Mouse (Mus musculus) testis, postnatal 14 days (tissue): ENCODE measurements at regions not wholly inside any gene's neighbourhood (a gene's known extent, or its start where the extent isn't known, plus 50 kb on each side); places are given as distances from the start of the nearest gene placed in this dataset.

ENCODE experiments used
- DNase-seq: peaks from one replicate; pipeline ENCODE4 v3.0.0; 2021; ENCODE audit warnings: low spot score

GRCm38 (mm10) chr10:71753255-71753654 lies 405.7 kb downstream of the Ipmk start:
- no peak for DNase-seq

- no peak for DNase-seq
These were observed 407.2 kb downstream of the Ipmk start for GRCm38 (mm10) chr10:71754799-71755198.

DNA sequence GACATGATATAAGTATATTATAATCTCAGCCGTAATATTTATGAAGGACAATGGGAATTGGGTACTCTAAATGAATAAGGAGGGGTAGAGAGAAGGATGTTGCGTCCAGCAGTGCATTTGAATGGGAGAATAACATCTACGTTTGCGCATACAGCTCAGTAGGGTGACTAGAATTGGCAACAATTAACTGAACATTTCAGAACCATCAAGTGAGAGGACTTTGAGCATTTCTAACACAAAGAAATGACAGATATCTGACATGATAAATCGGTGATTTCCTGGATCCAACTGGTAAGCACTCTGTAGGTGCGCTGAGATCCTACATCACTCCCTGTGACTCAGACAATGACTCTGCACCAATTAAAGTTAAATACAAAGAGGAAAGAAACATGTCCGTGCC lies 431.3 kb downstream of the Ipmk start:
- DNase-seq: no peak

DNA sequence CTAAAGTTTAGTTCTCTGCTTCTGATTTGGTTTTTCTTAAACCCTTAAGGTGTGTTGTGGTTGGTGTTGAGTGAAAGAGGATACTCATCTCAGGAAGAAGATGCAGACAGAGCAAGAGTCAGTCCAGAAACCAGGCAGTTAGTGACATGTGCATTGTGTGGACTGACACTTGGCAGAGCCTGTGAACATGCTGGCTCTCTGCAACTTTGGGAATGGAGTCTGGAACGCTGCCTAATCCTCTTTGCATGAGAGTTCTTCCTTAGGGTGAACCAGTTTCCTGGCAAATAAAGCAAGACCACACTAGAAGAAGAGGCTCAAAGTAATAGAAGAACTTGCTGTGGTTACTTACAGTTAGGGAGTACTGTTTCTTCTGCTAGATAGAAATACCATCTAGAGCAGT lies 441.7 kb downstream of the Ipmk start:
- no peak for DNase-seq

GRCm38 (mm10) chr10:71789936-71790335 lies 442.4 kb downstream of the Ipmk start:
- no peak for DNase-seq

GRCm38 (mm10) chr10:71798638-71799037 lies 451.1 kb downstream of the Ipmk start:
- no peak for DNase-seq

DNA sequence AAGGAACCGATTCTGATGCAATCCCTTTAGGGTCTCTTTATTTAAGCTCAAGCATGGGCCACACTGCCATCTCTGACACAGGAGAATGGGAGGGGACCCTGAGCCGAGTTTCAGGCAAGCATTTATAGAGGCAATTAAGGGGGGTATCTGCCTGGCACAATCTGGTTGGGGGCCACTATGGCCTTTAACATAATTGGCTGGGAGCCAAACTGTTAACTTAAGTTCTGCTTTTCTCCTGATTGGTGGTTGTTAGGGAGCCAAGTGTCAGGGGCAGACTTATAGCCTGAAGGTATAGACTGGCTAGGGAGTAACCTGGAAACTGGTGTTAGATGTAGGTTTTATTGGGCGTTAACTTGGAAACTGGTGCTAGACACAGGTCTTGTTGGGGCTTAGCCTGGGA lies 454.9 kb downstream of the Ipmk start:
- no peak for DNase-seq

- DNase-seq: no peak
These were observed 485.1 kb downstream of the Ipmk start for GRCm38 (mm10) chr10:71832633-71833032.

- no peak for DNase-seq
These were observed 487.5 kb downstream of the Ipmk start for GRCm38 (mm10) chr10:71835018-71835417.

DNA sequence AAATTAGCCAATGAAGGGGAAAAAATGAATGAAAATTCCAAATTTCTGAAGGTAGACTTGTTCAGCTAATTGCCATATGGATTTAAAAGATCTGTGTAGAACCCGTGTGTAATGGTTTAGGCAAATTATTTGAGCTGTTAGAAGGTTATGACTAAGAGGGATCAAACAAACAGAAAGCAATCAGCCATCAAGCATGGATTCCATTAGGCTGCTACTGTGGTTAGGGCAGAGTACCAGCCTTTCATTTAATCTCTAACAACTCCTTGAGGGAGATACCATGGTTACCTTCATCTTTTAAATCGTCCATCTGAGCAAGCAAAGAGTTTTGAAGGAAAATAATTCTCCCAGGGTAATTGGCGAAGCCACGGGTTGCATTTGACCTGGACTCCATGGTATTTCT lies 509.5 kb downstream of the Ipmk start:
- no peak for DNase-seq

DNA sequence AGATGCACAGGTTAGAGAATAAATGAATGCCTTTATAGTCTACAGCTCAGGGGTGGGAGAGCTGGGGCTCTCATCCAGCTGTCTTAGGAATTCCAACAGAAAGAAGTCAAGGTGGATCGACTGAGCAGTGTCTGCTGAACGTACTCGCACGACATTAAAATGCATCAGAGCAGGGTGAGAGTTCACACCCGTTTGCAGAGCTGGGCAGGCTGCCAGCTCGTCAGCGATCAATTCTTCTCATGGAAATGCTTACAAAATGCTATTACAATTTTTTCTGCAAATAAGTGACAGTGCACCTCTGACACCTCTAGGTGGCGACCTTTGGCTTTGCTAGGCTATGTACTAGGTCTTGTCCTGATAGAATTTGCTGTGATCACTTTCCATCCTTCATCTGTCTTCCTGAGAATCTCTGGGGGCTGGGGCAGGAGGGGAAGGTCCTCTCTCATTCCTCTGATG lies 510.0 kb downstream of the Ipmk start:
- no peak for DNase-seq

DNA sequence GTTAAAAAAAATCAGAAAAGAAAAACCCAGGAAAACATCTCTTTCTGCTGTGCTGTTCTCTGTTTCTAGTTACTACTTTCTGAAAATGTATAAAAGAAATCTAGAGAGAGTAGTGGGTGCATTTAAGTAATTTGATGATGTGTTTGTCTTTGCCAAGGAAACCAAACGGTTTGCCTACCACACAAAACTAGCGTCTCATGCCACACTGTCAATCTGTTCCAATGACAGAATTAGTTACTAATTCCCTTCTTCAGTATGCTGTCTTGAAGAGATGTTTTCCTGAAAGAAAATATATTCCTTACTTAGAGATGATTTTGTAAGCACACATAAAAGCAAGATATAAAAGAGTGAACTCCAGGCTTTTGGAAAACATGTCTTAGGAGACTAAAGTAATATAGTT lies 546.2 kb downstream of the Ipmk start:
- no peak for DNase-seq

DNA sequence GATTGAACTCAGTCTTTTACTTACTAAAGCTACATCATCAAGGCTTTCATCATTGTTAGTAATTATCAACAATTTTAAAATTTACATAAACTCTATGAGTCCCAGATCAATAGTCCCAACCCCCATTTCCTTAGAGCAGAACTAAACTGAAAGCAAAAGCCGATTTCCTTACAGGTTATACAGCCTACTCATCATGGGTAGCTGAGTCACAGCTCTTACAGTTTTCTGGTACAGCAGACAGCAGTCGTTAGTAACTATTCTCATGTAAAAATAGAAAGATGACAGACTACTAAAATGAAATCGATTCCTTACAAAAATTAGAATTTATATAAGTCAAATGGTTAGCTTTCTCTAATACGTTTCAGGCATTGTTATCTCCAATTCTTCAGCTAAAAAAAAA lies 557.5 kb downstream of the Ipmk start:
- DNase-seq: no peak
